Mouse (Mus musculus) forebrain, postnatal 0 days (tissue): ENCODE data around the gene Birc5. TPM values are rescaled to one million over a fixed set of nuclear protein-coding genes. Genes with fewer than 3 reads are reported as not detected.
A peak's percentile ranks its signal among the peaks of the same experiment; 100 is the strongest.

Source experiments
- ATAC-seq: fragments of 200-750 bp; cut with Nextera tagmentation; 2 replicates; pipeline ENCODE4 v1.8.0; 2017; ENCODE audit warnings: mild to moderate bottlenecking, moderate library complexity
- DNase-seq: peaks from one replicate; pipeline ENCODE4 v3.0.0-alpha.2; 2015
- H3K27ac ChIP-seq: fragments of 300-500 bp; sonication (generic); 2 replicates; pipeline ENCODE4 v1.5.1; 2014; ENCODE audit warnings: low read depth, mild to moderate bottlenecking, antibody characterized with exemption, low read length, moderate library complexity, mixed read lengths
- H3K27me3 ChIP-seq: fragments of 300-500 bp; sonication (generic); 2 replicates; pipeline ENCODE4 v1.6.1; 2014; ENCODE audit warnings: mild to moderate bottlenecking, low read length, mixed read lengths; ENCODE audit not compliant: insufficient read depth
- H3K36me3 ChIP-seq: fragments of 300-500 bp; sonication (generic); 2 replicates; pipeline ENCODE4 v1.6.1; 2014; ENCODE audit warnings: mild to moderate bottlenecking, moderate library complexity; ENCODE audit not compliant: insufficient read depth
- H3K4me1 ChIP-seq: fragments of 300-500 bp; sonication (generic); 2 replicates; pipeline ENCODE4 v1.6.1; 2014; ENCODE audit warnings: antibody characterized with exemption; ENCODE audit not compliant: insufficient read depth
- H3K4me2 ChIP-seq: fragments of 300-500 bp; sonication (generic); 2 replicates; pipeline ENCODE4 v1.6.1; 2014; ENCODE audit warnings: low read depth, mild to moderate bottlenecking, moderate library complexity
- H3K4me3 ChIP-seq: fragments of 300-500 bp; sonication (generic); 2 replicates; pipeline ENCODE4 v1.5.1; 2014; ENCODE audit warnings: low read depth, low read length, mixed read lengths
- H3K9ac ChIP-seq: fragments of 300-500 bp; sonication (generic); 2 replicates; pipeline ENCODE4 v1.6.1; 2014; ENCODE audit warnings: mild to moderate bottlenecking
- H3K9me3 ChIP-seq: fragments of 300-500 bp; sonication (generic); 2 replicates; pipeline ENCODE4 v1.6.1; 2016; ENCODE audit warnings: low read length
- CTCF ChIP-seq: sonication (generic); IDR thresholded peaks from 2 replicates; pipeline ENCODE4 v1.5.1; 2016; ENCODE audit warnings: antibody characterized with exemption, control low read depth, low read depth
- WGBS: fragments of 180-500 bp; shearing (Covaris S2); extraction: QIAGEN DNeasy Blood & Tissue Kit; methylation state at CpG from one replicate; pipeline ENCODE4 v1.1.7; 2014; 5-methylcytosine and 5-hydroxymethylcytosine counted together
- polyA plus RNA-seq: library from polyadenylated mRNA; unstranded; fragments of >200 nt; fragmentation: Nextera tagmentation; extraction: Ambion mirVana; gene quantifications from 2 replicates; pipeline ENCODE4 v1.2.1, GENCODE M21; 2015
- total RNA-seq: library from RNA; depleted of rRNA; stranded (reverse); fragments of >200 nt; gene quantifications from 2 replicates; pipeline ENCODE4 v1.2.3, GENCODE M21; 2014

Birc5 gene
- total and polyA plus RNA-seq, 2 experiments from 2014 or later = 6.2 to 24.9 TPM

- Histone ChIP-seq H3K9me3 (no peaks in the 10 kb centered on the region), H3K4me2 (no peak overlapping the region), H3K27me3 (no peaks in the 10 kb centered on the region), H3K9ac (no peak overlapping the region), H3K4me1 (no peaks in the 10 kb centered on the region), H3K4me3 (no peak overlapping the region), H3K27ac (0 out of 2 replicates have a peak overlapping the region, but pooled peaks have one; percentile 2), H3K36me3 (no peaks in the 10 kb centered on the region)
- ATAC-seq (no peak), DNase-seq (no peak)
- WGBS = 15% methylated on average over 8 of the region's 8 CpGs
- TF ChIP-seq CTCF = no peak
Measured at GRCm38 (mm10) chr11:117881787-117882186, 32.7 kb downstream of the Birc5 start.

GRCm38 (mm10) chr11:117882208-117882607 is 33.2 kb downstream of the Birc5 start:
- no peak overlapping the region for H3K4me2 ChIP-seq
- no peak overlapping the region for H3K4me3 ChIP-seq
- no peaks in the 10 kb centered on the region for H3K36me3 ChIP-seq
- DNase-seq = no peak
- H3K27me3 ChIP-seq = no peaks in the 10 kb centered on the region
- no peaks in the 10 kb centered on the region for H3K9me3 ChIP-seq
- no peak for TF ChIP-seq CTCF
- H3K9ac ChIP-seq = no peak overlapping the region
- 0 out of 2 replicates have a peak overlapping the region, but pooled peaks have one; percentile 2 for H3K27ac ChIP-seq
- H3K4me1 ChIP-seq = no peaks in the 10 kb centered on the region
- no peak for ATAC-seq
- 65% methylated on average over 1 of the region's 1 CpGs for WGBS

GRCm38 (mm10) chr11:117886000-117886399 is 36.9 kb downstream of the Birc5 start:
- Histone ChIP-seq H3K4me3 (no peak overlapping the region), H3K27ac (no peak overlapping the region), H3K4me2 (no peak overlapping the region), H3K27me3 (peaks cover 17% of the 10 kb centered on the region; the same call in 1 of the 2 replicates), H3K36me3 (no peaks in the 10 kb centered on the region), H3K9me3 (no peaks in the 10 kb centered on the region), H3K9ac (no peak overlapping the region), H3K4me1 (peaks cover 11% of the 10 kb centered on the region)
- ATAC-seq (no peak), DNase-seq (no peak)
- 67% methylated on average over 5 of the region's 5 CpGs for WGBS
- TF ChIP-seq CTCF = no peak

- ATAC-seq (no peak), DNase-seq (no peak)
- Histone ChIP-seq H3K4me2 (peak overlapping the region; percentile 35), H3K9me3 (no peaks in the 10 kb centered on the region), H3K27ac (no peak overlapping the region), H3K9ac (no peak overlapping the region), H3K4me3 (no peak overlapping the region), H3K4me1 (peaks cover 11% of the 10 kb centered on the region), H3K36me3 (no peaks in the 10 kb centered on the region), H3K27me3 (peaks cover 17% of the 10 kb centered on the region; the same call in 1 of the 2 replicates)
- TF ChIP-seq CTCF = no peak
- WGBS = 22% methylated on average over 20 of the region's 20 CpGs
Measured at GRCm38 (mm10) chr11:117888168-117888852, 39.3 kb downstream of the Birc5 start.

- no peak for TF ChIP-seq CTCF
- DNase-seq = peak; percentile 41
- ATAC-seq = peak; percentile 29
- H3K4me2 ChIP-seq = peak overlapping the region; percentile 35
- peak overlapping the region; percentile 11; the same call in 1 of the 2 replicates for H3K4me3 ChIP-seq
- WGBS = 4% methylated on average over 32 of the region's 33 CpGs
- no peak overlapping the region for H3K27ac ChIP-seq
- peak overlapping the region; percentile 14; the same call in 1 of the 2 replicates for H3K9ac ChIP-seq
- no peaks in the 10 kb centered on the region for H3K36me3 ChIP-seq
- H3K27me3 ChIP-seq = peaks cover 17% of the 10 kb centered on the region; the same call in 1 of the 2 replicates
- H3K9me3 ChIP-seq = no peaks in the 10 kb centered on the region
- H3K4me1 ChIP-seq = peaks cover 11% of the 10 kb centered on the region
Measured at GRCm38 (mm10) chr11:117888853-117889822, 40.1 kb downstream of the Birc5 start.

- DNase-seq (peak; percentile 16), ATAC-seq (peak; percentile 61; the same call in 1 of the 2 replicates)
- peak overlapping the region; percentile 14; the same call in 1 of the 2 replicates for H3K9ac ChIP-seq
- no peaks in the 10 kb centered on the region for H3K36me3 ChIP-seq
- peak overlapping the region; percentile 35; the same call in 1 of the 2 replicates for H3K4me2 ChIP-seq
- H3K27me3 ChIP-seq = peaks cover 17% of the 10 kb centered on the region; the same call in 1 of the 2 replicates
- H3K9me3 ChIP-seq = no peaks in the 10 kb centered on the region
- no peak overlapping the region for H3K4me3 ChIP-seq
- H3K27ac ChIP-seq = no peak overlapping the region; the same call in 1 of the 2 replicates
- WGBS = 4% methylated on average over 11 of the region's 11 CpGs
- no peak for TF ChIP-seq CTCF
- H3K4me1 ChIP-seq = peaks cover 11% of the 10 kb centered on the region
Measured at GRCm38 (mm10) chr11:117889887-117890340, 40.9 kb downstream of the Birc5 start.
